Mouse (Mus musculus) MEL (cell line): ENCODE measurements around the gene Ogfod2. TPM values are rescaled to one million over a fixed set of nuclear protein-coding genes. Genes with fewer than 3 reads are reported as not detected.

Source experiments
- DNase-seq: peaks from one replicate; pipeline ENCODE4 v3.0.0; 2011; ENCODE audit warnings: low read depth, low spot score
- H3K27ac ChIP-seq: 2 replicates; pipeline ENCODE4 v1.5.1; 2012; ENCODE audit warnings: low read depth, mild to moderate bottlenecking, control low read depth, low read length, moderate library complexity; ENCODE audit not compliant: control insufficient read depth
- H3K27me3 ChIP-seq, 2 experiments: fragments of 150-350 bp in 1 of 2; sonication (generic) in 1 of 2; 2 replicates each; pipeline ENCODE4 v1.6.1; 2012; ENCODE audit warnings: low read length in 2 of 2, mild to moderate bottlenecking in 2 of 2, improper control_type of control experiment in 1 of 2, moderate library complexity in 1 of 2; ENCODE audit not compliant: insufficient read depth in 2 of 2, control insufficient read depth in 1 of 2
- H3K36me3 ChIP-seq, 2 experiments: 2 replicates each; pipeline ENCODE4 v1.6.1; 2012 to 2014; ENCODE audit warnings: low read length in 2 of 2, improper control_type of control experiment in 1 of 2, inconsistent platforms in 1 of 2, mild to moderate bottlenecking in 1 of 2; ENCODE audit not compliant: insufficient read depth in 2 of 2, control insufficient read depth in 1 of 2
- H3K4me1 ChIP-seq, 2 experiments: fragments of 150-350 bp in 1 of 2; sonication (generic) in 1 of 2; 2 replicates each; pipeline ENCODE4 v1.6.1; 2012; ENCODE audit warnings: low read length in 2 of 2, improper control_type of control experiment in 1 of 2, mild to moderate bottlenecking in 1 of 2; ENCODE audit not compliant: insufficient read depth in 2 of 2, control insufficient read depth in 1 of 2
- H3K4me3 ChIP-seq, 2 experiments: fragments of 150-350 bp in 1 of 2; sonication (generic) in 1 of 2; 2 replicates each; pipeline ENCODE4 v1.5.1; 2012; ENCODE audit warnings: low read depth in 2 of 2, low read length in 2 of 2, mild to moderate bottlenecking in 2 of 2, moderate library complexity in 2 of 2, control low read depth in 1 of 2, improper control_type of control experiment in 1 of 2; ENCODE audit not compliant: control insufficient read depth in 1 of 2, insufficient read depth in 1 of 2
- H3K79me2 ChIP-seq: 2 replicates; pipeline ENCODE4 v1.6.1; 2012; ENCODE audit warnings: mild to moderate bottlenecking, low read length, moderate library complexity; ENCODE audit not compliant: control insufficient read depth, poor library complexity, insufficient read depth
- H3K9ac ChIP-seq: 2 replicates; pipeline ENCODE4 v1.6.1; 2012; ENCODE audit warnings: low read depth, mild to moderate bottlenecking, control low read depth, low read length, moderate library complexity; ENCODE audit not compliant: control insufficient read depth, poor library complexity, severe bottlenecking
- H3K9me3 ChIP-seq: fragments of 150-350 bp; sonication (generic); replicated peaks from 2 replicates; pipeline ENCODE4 v1.6.1; 2012; ENCODE audit warnings: mild to moderate bottlenecking, low read length, improper control_type of control experiment, moderate library complexity; ENCODE audit not compliant: insufficient read depth
- CHD1 ChIP-seq: IDR thresholded peaks from 2 replicates; pipeline ENCODE4 v1.6.1; 2012; ENCODE audit warnings: low read depth, mild to moderate bottlenecking, inconsistent platforms, low read length, improper control_type of control experiment
- CHD2 ChIP-seq: IDR thresholded peaks from 2 replicates; pipeline ENCODE4 v1.6.1; 2011; ENCODE audit warnings: low read length, improper control_type of control experiment
- E2F4 ChIP-seq: IDR thresholded peaks from 2 replicates; pipeline ENCODE4 v1.6.1; 2011; ENCODE audit warnings: low read depth, low read length, improper control_type of control experiment, borderline replicate concordance
- ETS1 ChIP-seq: IDR thresholded peaks from 2 replicates; pipeline ENCODE4 v1.6.1; 2012; ENCODE audit warnings: low read depth, mild to moderate bottlenecking, inconsistent platforms, low read length, improper control_type of control experiment, moderate library complexity
- GABPA ChIP-seq: IDR thresholded peaks from 2 replicates; pipeline ENCODE4 v1.6.1; 2012; ENCODE audit warnings: low read depth, mild to moderate bottlenecking, inconsistent platforms, low read length, improper control_type of control experiment, moderate library complexity
- GATA1 ChIP-seq: IDR thresholded peaks from 2 replicates; pipeline ENCODE4 v1.6.1; 2011; ENCODE audit warnings: low read depth, low read length, improper control_type of control experiment
- HCFC1 ChIP-seq: IDR thresholded peaks from 2 replicates; pipeline ENCODE4 v1.6.1; 2012; ENCODE audit warnings: low read depth, mild to moderate bottlenecking, inconsistent platforms, low read length, improper control_type of control experiment, moderate library complexity
- MAZ ChIP-seq: IDR thresholded peaks from 2 replicates; pipeline ENCODE4 v1.6.1; 2012; ENCODE audit warnings: low read depth, mild to moderate bottlenecking, inconsistent platforms, low read length, improper control_type of control experiment
- MXI1 ChIP-seq: IDR thresholded peaks from 2 replicates; pipeline ENCODE4 v1.6.1; 2011; ENCODE audit warnings: mild to moderate bottlenecking, low read depth, low read length, improper control_type of control experiment
- NELFE ChIP-seq: IDR thresholded peaks from 2 replicates; pipeline ENCODE4 v1.6.1; 2011; ENCODE audit warnings: low read depth, low read length, improper control_type of control experiment
- NRF1 ChIP-seq: IDR thresholded peaks from 2 replicates; pipeline ENCODE4 v1.6.1; 2014; ENCODE audit warnings: low read depth, mild to moderate bottlenecking, inconsistent platforms, low read length, improper control_type of control experiment, moderate library complexity; ENCODE audit not compliant: poor library complexity, insufficient read depth, severe bottlenecking
- POLR2A ChIP-seq, 2 experiments: IDR thresholded peaks; 2 replicates each; pipeline ENCODE4 v1.6.1; 2011 to 2012; ENCODE audit warnings: low read length in 2 of 2, mild to moderate bottlenecking in 2 of 2, control low read depth in 1 of 2, improper control_type of control experiment in 1 of 2, low read depth in 1 of 2, moderate library complexity in 1 of 2; ENCODE audit not compliant: control insufficient read depth in 1 of 2, insufficient read depth in 1 of 2, poor library complexity in 1 of 2
- POLR2AphosphoS2 ChIP-seq: IDR thresholded peaks from 2 replicates; pipeline ENCODE4 v1.6.1; 2011; ENCODE audit warnings: low read length, improper control_type of control experiment
- POLR2AphosphoS5 ChIP-seq: IDR thresholded peaks from 2 replicates; pipeline ENCODE4 v1.6.1; 2012; ENCODE audit warnings: low read depth, borderline replicate concordance, mild to moderate bottlenecking, inconsistent platforms, low read length, moderate library complexity, mixed read lengths
- RCOR1 ChIP-seq: IDR thresholded peaks from 2 replicates; pipeline ENCODE4 v1.6.1; 2012; ENCODE audit warnings: low read depth, mild to moderate bottlenecking, inconsistent platforms, low read length, improper control_type of control experiment
- TAL1 ChIP-seq: IDR thresholded peaks from 2 replicates; pipeline ENCODE4 v1.6.1; 2012; ENCODE audit warnings: mild to moderate bottlenecking, inconsistent platforms, low read length, moderate library complexity, mixed read lengths
- TBP ChIP-seq: IDR thresholded peaks from 2 replicates; pipeline ENCODE4 v1.8.0; 2011; ENCODE audit warnings: low read depth, low read length, improper control_type of control experiment
- USF2 ChIP-seq, 2 experiments: IDR thresholded peaks; 2 replicates each; pipeline ENCODE4 v1.6.1; 2011 to 2012; ENCODE audit warnings: improper control_type of control experiment in 2 of 2, low read length in 2 of 2, borderline replicate concordance in 1 of 2, inconsistent platforms in 1 of 2, low read depth in 1 of 2, mild to moderate bottlenecking in 1 of 2; ENCODE audit not compliant: insufficient read depth in 1 of 2
- ZKSCAN1 ChIP-seq: IDR thresholded peaks from 2 replicates; pipeline ENCODE4 v1.6.1; 2012; ENCODE audit warnings: low read depth, mild to moderate bottlenecking, inconsistent platforms, low read length, improper control_type of control experiment, moderate library complexity
- ZMIZ1 ChIP-seq: IDR thresholded peaks from 2 replicates; pipeline ENCODE4 v1.6.1; 2012; ENCODE audit warnings: low read depth, mild to moderate bottlenecking, inconsistent platforms, low read length, improper control_type of control experiment, moderate library complexity
- ZNF384 ChIP-seq: IDR thresholded peaks from 2 replicates; pipeline ENCODE4 v1.6.1; 2012; ENCODE audit warnings: low read depth, mild to moderate bottlenecking, inconsistent platforms, low read length, improper control_type of control experiment
- polyA plus RNA-seq, 2 experiments: library from polyadenylated mRNA; stranded (reverse) in 1 of 2; unstranded in 1 of 2; fragments of >175 nt in 1 of 2; fragments of >200 nt in 1 of 2; gene quantifications; 2 replicates each; pipeline versions ENCODE4 v1.2.1 to v1.2.4; 2012; ENCODE audit warnings: low replicate concordance in 2 of 2, low read depth in 1 of 2; ENCODE audit not compliant: insufficient read length in 2 of 2, insufficient read depth in 1 of 2, missing spikeins in 1 of 2
- total RNA-seq: library from RNA; depleted of rRNA; stranded (reverse); fragments of 300-350 nt; gene quantifications from 2 replicates; pipeline ENCODE4 v1.2.3, GENCODE M21; 2012

Ogfod2 gene
- total and polyA plus RNA-seq, 3 experiments, result 39.8 to 51.2 TPM; not detected in 1

- no peak overlapping the region for H3K27ac ChIP-seq
- no peak for DNase-seq
- peaks cover 0 to 5% of the 10 kb centered on the region in 2 experiments; a peak in 3 of 4 replicates for H3K4me1 ChIP-seq
- H3K36me3 ChIP-seq, result peaks cover 0 to 3% of the 10 kb centered on the region in 2 experiments; a peak in 3 of 4 replicates
- H3K79me2 ChIP-seq, result no peaks in the 10 kb centered on the region; the same call in 1 of the 2 replicates
- H3K9ac ChIP-seq, result no peak overlapping the region
- no peak overlapping the region for H3K4me3 ChIP-seq
- no peaks in the 10 kb centered on the region for H3K9me3 ChIP-seq
- no peaks in the 10 kb centered on the region for H3K27me3 ChIP-seq
- TF ChIP-seq USF2 (IDR thresholded peaks at IDR 0.05; ENCODE audit: borderline replicate concordance in 1 of 2, insufficient read depth in 1 of 2, low read depth in 1 of 2, low read length in 2 of 2) (no peak), NELFE (no peak), CHD2 (no peak), POLR2AphosphoS2 (no peak), ZKSCAN1 (no peak), MAZ (no peak), CHD1 (no peak)
Measured at GRCm38 (mm10) chr5:124069657-124070056, 42.4 kb upstream of the Ogfod2 start.

GRCm38 (mm10) chr5:124073682-124074081 lies 38.4 kb upstream of the Ogfod2 start:
- H3K27me3 ChIP-seq, result no peaks in the 10 kb centered on the region

More at GRCm38 (mm10) chr5:124073682-124074081, 38.4 kb upstream of the Ogfod2 start:
- H3K4me1 ChIP-seq, result peaks cover 5 to 14% of the 10 kb centered on the region in 2 experiments
- H3K79me2 ChIP-seq, result no peaks in the 10 kb centered on the region; the same call in 1 of the 2 replicates
- H3K27ac ChIP-seq, result no peak overlapping the region
- H3K4me3 ChIP-seq, result no peak overlapping the region
- peaks cover 0 to 11% of the 10 kb centered on the region in 2 experiments; a peak in 3 of 4 replicates for H3K36me3 ChIP-seq
- H3K9me3 ChIP-seq, result no peaks in the 10 kb centered on the region
- TF ChIP-seq NRF1, result no peak
- TF ChIP-seq E2F4, result no peak
- no peak for TF ChIP-seq ZNF384
- no peak for TF ChIP-seq ZKSCAN1
- TF ChIP-seq POLR2AphosphoS5, result no peak
- no peak for TF ChIP-seq ETS1
- TF ChIP-seq CHD2, result no peak
- TF ChIP-seq ZMIZ1, result no peak
- TF ChIP-seq HCFC1, result no peak
- TF ChIP-seq MXI1, result no peak
- no peak for TF ChIP-seq TBP
- no peak for TF ChIP-seq GATA1
- no peak for TF ChIP-seq RCOR1
- TF ChIP-seq MAZ, result no peak
- TF ChIP-seq USF2 (IDR thresholded peaks at IDR 0.05; ENCODE audit: borderline replicate concordance in 1 of 2, insufficient read depth in 1 of 2, low read depth in 1 of 2, low read length in 2 of 2), result no peak
- TF ChIP-seq CHD1, result no peak
- no peak for TF ChIP-seq TAL1
- TF ChIP-seq POLR2A (IDR thresholded peaks at IDR 0.05; ENCODE audit: control insufficient read depth in 1 of 2, insufficient read depth in 1 of 2, low read depth in 1 of 2, low read length in 2 of 2, poor library complexity in 1 of 2), result no peak
- TF ChIP-seq GABPA, result no peak
- no peak overlapping the region for H3K9ac ChIP-seq
- DNase-seq, result no peak
